Mouse (Mus musculus): ENCODE data around the gene Srd5a1.
A peak's percentile ranks its signal among the peaks of the same experiment; 100 is the strongest.
"Not testable (repeated sequence)": the region's sequence is repeated elsewhere in the genome, so short reads cannot be mapped to it uniquely, and the experiment has no call there.

The Srd5a1 gene

GRCm38 (mm10) chr13:69611398-69612174 is at the start of gene Srd5a1:
TSS of gene Srd5a1 (minus strand) at chr13:69611442.
- peak; percentile 99 for DNase-seq (ENCODE audit: low read depth, low spot score)

DNA sequence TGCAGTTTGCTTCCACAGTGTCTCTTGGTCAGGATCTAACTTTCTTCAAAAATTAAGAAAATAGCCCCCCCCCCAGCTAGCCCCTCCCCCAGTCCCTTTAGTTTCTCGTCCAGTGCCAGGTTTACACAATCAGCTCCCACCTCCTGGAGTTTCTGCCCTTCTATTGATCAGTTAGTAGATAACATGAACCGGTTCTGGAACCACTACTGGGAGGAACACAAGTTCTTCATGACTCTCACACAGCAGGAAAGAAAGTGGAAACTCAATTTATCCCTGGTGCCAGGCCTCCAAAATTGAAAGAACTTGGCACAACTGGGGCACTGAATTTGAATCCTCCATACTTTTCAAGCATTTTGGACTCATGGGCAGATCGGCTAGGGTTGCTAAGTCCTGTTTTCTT is 43.3 kb upstream of the Srd5a1 start:
- DNase-seq (ENCODE audit: low read depth, low spot score) = no peak

DNA sequence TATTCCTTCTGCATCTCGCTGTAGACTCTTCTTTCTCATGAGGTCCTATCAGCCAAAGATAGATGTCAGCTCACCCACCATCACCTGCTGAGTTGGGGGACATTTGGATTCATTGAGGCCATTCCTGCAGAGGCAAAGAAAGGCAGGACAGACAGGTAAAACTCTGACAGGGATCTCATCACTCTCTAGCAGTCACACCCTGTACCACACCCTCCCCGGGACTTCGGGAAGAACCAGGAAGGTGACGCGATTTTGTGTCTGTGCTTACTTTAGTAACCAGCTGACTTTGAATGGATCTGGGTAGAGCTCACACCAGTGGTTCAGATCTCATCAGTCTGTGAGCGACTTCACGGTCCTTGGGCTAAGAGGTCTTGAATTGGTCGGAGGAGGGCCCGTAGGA is 35.2 kb upstream of the Srd5a1 start:
- no peak for DNase-seq (ENCODE audit: low read depth, low spot score)

DNA sequence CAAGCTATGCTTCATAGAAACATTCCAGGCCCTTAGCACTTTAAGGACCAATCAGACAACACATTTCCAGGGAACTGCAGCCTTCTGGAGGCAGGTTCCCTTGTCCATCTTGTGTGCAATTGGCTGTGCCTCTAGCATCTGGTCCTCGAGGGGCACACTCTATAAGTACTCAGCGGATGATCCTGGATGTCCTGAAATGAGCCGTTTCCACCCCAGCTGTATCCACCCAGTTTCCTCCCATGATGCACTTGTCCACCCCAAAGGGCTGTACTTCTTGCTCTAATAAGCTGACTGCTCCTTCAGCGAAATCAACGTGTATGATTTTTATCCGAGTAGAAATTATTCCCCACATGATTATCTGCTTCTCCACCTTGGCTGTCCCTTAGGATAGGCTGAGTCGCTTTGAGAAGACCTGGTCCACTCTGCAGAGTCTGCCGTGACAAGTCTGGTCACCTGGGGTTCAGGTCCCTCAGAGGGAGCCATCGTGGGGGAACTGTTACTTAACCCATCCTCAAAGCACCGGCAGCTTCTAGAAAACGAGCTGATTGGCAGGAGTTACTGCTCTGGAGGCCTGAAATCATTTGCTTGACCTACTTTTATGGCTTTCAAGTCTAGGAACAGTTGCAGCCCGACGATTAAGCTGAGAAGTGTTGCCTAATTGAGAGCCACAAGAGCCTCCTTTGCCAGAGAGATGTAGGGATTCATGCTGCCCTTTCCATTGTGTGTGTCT is 34.6 kb upstream of the Srd5a1 start:
- DNase-seq (ENCODE audit: low read depth, low spot score) = peak; percentile 13

DNA sequence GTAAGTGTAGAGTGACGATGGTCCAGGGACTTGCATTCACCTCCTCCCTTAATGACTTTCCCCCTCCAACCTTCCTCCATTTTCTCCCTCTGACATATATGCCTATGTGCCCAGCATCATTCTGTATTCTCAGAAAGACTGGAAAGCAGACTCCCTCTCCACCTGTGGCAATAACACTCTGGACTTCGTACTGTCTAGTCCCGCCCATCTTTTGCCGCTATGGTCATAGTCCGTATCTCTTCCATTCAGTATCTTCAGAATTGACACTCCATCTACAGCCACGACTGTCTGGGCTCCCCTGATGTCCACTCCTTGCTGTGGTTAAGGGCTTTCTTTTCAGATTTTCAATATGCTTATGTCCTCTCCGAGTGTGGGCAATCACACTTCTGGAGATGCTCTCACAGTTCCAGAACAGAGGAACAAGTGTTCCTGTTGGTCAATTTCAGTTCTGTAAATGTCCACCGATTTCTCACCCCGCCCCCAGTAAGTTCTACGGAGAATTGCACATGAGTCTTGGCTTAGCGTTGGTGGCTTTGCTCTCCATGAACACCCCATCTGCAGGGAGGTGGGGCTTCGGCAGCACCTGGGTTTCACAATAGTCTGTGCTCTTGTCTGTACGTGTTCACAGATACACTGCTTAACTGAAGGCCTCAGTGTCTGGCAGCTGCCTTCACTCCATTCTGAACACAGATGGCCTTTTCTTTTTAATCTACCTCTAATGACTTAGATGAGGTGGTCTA is 33.4 kb upstream of the Srd5a1 start:
- no peak for DNase-seq (ENCODE audit: low read depth, low spot score)

GRCm38 (mm10) chr13:69643937-69644336 is 32.7 kb upstream of the Srd5a1 start:
- DNase-seq (ENCODE audit: low read depth, low spot score) = no peak

DNA sequence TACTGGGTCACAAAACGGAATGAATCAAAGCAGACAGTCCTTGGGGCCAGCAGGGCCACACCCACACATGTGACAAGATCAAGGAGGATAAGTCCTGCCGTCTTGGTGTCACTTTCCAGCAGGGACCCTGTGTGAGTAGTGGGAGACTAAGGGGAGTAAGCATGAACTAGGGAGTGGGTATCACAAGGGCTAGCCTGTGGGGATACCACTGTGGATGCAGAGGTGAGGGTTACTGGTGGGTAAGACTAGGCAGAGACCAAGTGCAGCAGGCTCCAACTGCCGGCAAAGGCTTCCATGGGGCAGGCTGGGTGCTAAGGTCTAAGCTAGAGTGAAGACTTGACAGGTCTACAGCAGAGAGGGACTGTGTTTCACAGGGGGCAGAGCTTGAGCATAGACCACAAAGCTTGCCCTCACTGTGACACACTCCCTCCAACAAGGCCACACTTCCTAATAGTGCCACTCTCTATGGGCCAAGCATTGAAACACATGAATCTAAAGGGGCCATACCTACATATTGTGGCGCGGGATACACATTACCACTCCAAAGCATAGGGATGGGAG is 31.5 kb upstream of the Srd5a1 start:
- DNase-seq (ENCODE audit: low read depth, low spot score) = no peak

- DNase-seq (ENCODE audit: low read depth, low spot score) = no peak
These were observed 29.8 kb upstream of the Srd5a1 start for GRCm38 (mm10) chr13:69641017-69641416.

DNA sequence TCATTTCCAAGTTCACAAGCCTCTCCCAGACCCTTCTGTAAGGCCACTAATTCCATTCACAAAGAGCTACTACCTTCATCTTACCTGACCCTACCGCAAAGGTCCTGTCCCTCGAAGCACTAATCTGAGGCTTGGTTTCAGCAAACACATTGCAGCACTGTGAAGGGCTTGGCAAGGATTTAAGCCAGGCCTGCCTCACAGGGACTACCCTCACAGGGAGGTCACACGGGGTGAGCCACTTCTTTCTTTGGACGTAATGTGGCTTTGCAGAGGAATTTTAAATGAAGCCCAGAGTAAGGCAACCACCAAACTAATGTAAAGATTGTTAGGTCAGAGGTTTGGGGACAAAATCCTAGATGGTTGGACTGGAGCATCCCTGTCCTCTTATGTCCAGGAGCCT is 29.3 kb upstream of the Srd5a1 start:
- no peak for DNase-seq (ENCODE audit: low read depth, low spot score)

DNA sequence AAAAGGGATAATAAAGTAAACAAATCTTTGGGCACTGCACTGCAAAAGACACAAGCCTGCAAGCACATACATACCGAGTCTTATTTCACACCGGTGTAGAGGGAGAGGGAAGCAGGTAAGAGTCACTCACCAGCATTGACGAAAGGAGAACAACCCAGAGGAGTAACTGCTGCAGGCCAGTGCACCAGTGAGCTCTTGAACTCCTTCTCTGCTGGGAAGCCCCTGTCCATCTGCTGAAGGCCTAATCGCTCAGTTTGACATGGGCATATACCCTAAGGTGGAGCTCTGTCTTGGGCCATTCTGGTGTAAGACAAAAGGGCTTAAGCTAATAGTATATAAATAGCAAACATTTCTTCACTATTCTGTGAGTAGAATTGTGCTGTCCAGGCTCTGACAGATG is 28.9 kb upstream of the Srd5a1 start:
- no peak for DNase-seq (ENCODE audit: low read depth, low spot score)

DNA sequence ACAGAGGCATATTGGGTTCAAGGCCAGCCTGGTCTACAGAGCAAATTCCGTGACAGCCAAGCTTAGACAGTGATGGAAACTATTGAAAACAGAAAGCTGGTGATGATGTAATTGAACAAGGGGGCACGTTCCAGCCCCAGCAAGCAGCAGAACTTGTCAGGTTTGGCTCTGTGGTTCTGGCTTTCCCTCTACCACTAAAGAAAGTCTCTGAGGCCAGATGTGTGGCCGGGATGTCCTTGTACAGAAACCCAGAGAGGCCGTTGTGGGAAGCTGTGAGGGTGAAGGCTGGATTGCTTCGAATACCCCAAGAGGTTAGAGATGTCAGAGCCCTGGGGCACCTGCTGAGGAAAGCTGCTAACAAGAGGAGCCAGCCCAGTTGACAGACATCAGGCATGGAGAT is 28.0 kb upstream of the Srd5a1 start:
- no peak for DNase-seq (ENCODE audit: low read depth, low spot score)

GRCm38 (mm10) chr13:69638108-69638626 is 26.9 kb upstream of the Srd5a1 start:
- DNase-seq (ENCODE audit: low read depth, low spot score) = no peak

GRCm38 (mm10) chr13:69637657-69638056 is 26.4 kb upstream of the Srd5a1 start:
- DNase-seq (ENCODE audit: low read depth, low spot score) = no peak

- no peak for DNase-seq (ENCODE audit: low read depth, low spot score)
These were observed 25.6 kb upstream of the Srd5a1 start for GRCm38 (mm10) chr13:69636816-69637215.

- DNase-seq (ENCODE audit: low read depth, low spot score) = no peak
These were observed 25.1 kb upstream of the Srd5a1 start for GRCm38 (mm10) chr13:69636375-69636774.

GRCm38 (mm10) chr13:69635836-69636235 is 24.6 kb upstream of the Srd5a1 start:
- DNase-seq (ENCODE audit: low read depth, low spot score) = not testable (repeated sequence)

DNA sequence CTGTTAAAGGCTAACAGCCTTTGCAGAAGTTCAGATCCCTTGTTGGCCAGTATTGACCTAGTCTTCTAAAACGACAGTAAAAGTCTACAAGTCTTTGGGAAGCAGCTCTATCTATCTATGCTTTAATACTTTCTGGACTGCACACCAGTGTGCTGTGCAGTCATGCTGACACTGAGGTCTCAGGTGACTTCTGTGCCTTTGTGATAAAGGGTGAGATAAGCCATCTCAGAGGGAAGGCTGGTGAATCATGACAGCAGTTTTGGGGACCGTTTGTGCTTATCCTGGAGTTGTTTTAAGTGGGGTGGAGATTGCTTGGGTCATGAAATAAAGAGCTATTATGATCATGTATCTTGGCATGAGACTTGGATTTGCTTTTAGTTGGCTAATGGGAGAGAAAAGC is 22.7 kb upstream of the Srd5a1 start:
- no peak for DNase-seq (ENCODE audit: low read depth, low spot score)

DNA sequence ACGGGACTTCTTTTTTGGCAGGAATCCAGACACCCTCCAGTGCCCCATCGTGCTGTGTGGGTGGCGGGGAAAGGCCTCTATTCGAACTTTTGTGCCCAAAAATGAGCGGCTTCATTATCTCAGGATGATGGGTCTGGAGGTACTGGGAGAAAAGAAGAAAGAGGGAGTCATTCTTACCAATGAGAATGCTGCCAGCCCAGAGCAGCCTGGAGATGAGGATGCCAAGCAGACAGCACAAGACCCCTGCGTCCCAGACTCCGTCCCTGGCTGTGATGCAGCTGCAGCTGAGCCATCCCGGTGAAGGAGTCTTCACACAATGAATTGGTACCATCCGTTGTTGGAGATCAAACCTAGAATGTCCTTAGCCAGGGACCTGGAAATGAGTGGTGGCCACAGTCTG is 22.3 kb upstream of the Srd5a1 start:
- no peak for DNase-seq (ENCODE audit: low read depth, low spot score)

GRCm38 (mm10) chr13:69631659-69632058 is 20.4 kb upstream of the Srd5a1 start:
- DNase-seq (ENCODE audit: low read depth, low spot score) = no peak

- no peak for DNase-seq (ENCODE audit: low read depth, low spot score)
These were observed 19.9 kb upstream of the Srd5a1 start for GRCm38 (mm10) chr13:69631111-69631510.

- DNase-seq (ENCODE audit: low read depth, low spot score) = no peak
These were observed 19.3 kb upstream of the Srd5a1 start for GRCm38 (mm10) chr13:69630576-69630975.

GRCm38 (mm10) chr13:69627941-69628340 is 16.7 kb upstream of the Srd5a1 start:
- DNase-seq (ENCODE audit: low read depth, low spot score) = no peak
